30 mouse cellular contexts compared by ENCODE assay signal in the genomic region with DNA sequence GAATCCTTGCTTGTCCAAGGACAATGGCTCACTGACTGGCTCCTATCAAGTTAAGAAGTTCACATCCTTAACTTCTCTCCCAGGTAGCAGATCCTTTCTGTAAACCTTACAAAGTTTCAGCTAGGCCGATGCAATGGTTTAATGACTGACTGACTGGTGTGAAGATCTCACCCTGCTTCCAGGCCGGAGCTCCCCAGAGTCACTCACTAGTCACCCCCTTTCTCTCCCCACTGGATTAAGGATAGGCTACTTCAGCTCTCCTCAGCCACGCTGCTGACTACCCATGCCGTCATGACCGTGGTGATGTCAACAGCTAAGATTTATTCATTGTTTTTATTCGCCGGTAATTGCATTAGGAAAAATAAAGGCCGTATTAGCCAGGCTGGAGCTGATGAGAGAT.
A peak's percentile ranks its signal among the peaks of the same experiment; 100 is the strongest.
DNase-seq lines count a peak whose midpoint lies in the region; ATAC-seq and TF ChIP-seq lines count a peak whose summit lies in the region.
"Had no signal": no experiment of that assay in that cellular context is flagged by ENCODE, and none has a peak within 500 bp of the region (broad histone marks: within the 10 kb centered on the region; RNA-seq: fewer than 3 reads in every experiment).

No protein-coding gene starts in this region.

- peak overlapping the region; percentile 51 for H3K4me3 ChIP-seq in gastrocnemius, adult 2 months
- H3K4me3 ChIP-seq in lung, embryonic 16.5 days (ENCODE audit: low read length): no peak overlapping the region
- H3K4me3 ChIP-seq in lung, postnatal 0 days (ENCODE audit: low read depth, low read length): no peak overlapping the region
- H3K4me3 ChIP-seq: embryonic facial prominence, embryonic 13.5 days; erythroblast, embryonic 14.5 days; heart, embryonic 15.5 days; hindbrain, embryonic 13.5 days; midbrain, embryonic 13.5 days had no signal

- no peak for DNase-seq in gastrocnemius, adult 2 months
- no peak for DNase-seq in gastrocnemius, postnatal 25 days
- no peak for DNase-seq in lung, postnatal 0 days (ENCODE audit: low spot score)
- peak; percentile 41 for DNase-seq in NIH3T3 (ENCODE audit: low read depth)
- DNase-seq in adrenal gland, postnatal 36 days: peak; percentile 44 to 68
- DNase-seq in retina, postnatal 1 day: no peak
- DNase-seq in cerebellum, postnatal 36 days: no peak
- DNase-seq: cerebellum, adult 11 months; cerebellum, adult 9-10 months; embryo, embryonic 11 days; gastrocnemius, postnatal 10 days; heart, postnatal 4 days; kidney, adult 8-10 months; layer of hippocampus, postnatal 36 days; liver; lung, postnatal 36 days; right cerebral cortex, adult 18-20 months; thymus, adult 2 months; thymus, postnatal 4 days had no signal

- intact Hi-C loops in gastrocnemius, adult 2 months (cut with DNase I): no loop called here

- TF ChIP-seq EP300 in lung, postnatal 0 days (IDR thresholded peaks at IDR 0.05): no peak

- H3K9ac ChIP-seq in lung, embryonic 16.5 days (ENCODE audit: low read length): no peak overlapping the region; the same call in 1 of the 2 replicates
- H3K9ac ChIP-seq in lung, postnatal 0 days (replicated peaks; ENCODE audit: low read depth): no peak overlapping the region
- H3K9ac ChIP-seq: embryonic facial prominence, embryonic 13.5 days; heart, embryonic 15.5 days; hindbrain, embryonic 13.5 days; liver, embryonic 14.5 days; lung, embryonic 14.5 days; midbrain, embryonic 13.5 days had no signal

- no peaks in the 10 kb centered on the region for H3K27me3 ChIP-seq in lung, embryonic 16.5 days (ENCODE audit: control insufficient read depth, insufficient read depth, low read depth, low read length)
- no peaks in the 10 kb centered on the region for H3K27me3 ChIP-seq in lung, postnatal 0 days (replicated peaks; ENCODE audit: insufficient read depth, low read length)
- H3K27me3 ChIP-seq: embryonic facial prominence, embryonic 13.5 days; heart, embryonic 15.5 days; hindbrain, embryonic 13.5 days; midbrain, embryonic 13.5 days had no signal

- H3K4me2 ChIP-seq in lung, embryonic 16.5 days (ENCODE audit: low read depth, low read length): no peak overlapping the region
- no peak overlapping the region for H3K4me2 ChIP-seq in lung, postnatal 0 days (replicated peaks; ENCODE audit: low read depth, low read length)
- H3K4me2 ChIP-seq: embryonic facial prominence, embryonic 13.5 days; hindbrain, embryonic 13.5 days; lung, embryonic 14.5 days; midbrain, embryonic 13.5 days had no signal

- H3K9me3 ChIP-seq in lung, embryonic 16.5 days (ENCODE audit: control insufficient read depth, low read length): no peaks in the 10 kb centered on the region
- no peaks in the 10 kb centered on the region for H3K9me3 ChIP-seq in lung, postnatal 0 days (ENCODE audit: low read length)
- H3K9me3 ChIP-seq: embryonic facial prominence, embryonic 13.5 days; heart, embryonic 15.5 days; hindbrain, embryonic 13.5 days; midbrain, embryonic 13.5 days had no signal

- WGBS in lung, embryonic 16.5 days: 50% methylated on average over 8 of the region's 8 CpGs
- WGBS in lung, postnatal 0 days: 50% methylated on average over 8 of the region's 8 CpGs

- ATAC-seq in lung, embryonic 16.5 days (ENCODE audit: low read depth): no peak
- no peak for ATAC-seq in lung, postnatal 0 days
- ATAC-seq: forebrain, embryonic 16.5 days; intestine, embryonic 16.5 days; midbrain, embryonic 13.5 days had no signal

- H3K27ac ChIP-seq in gastrocnemius, adult 2 months: peak overlapping the region; percentile 87
- peak overlapping the region; percentile 12; the same call in 1 of the 2 replicates for H3K27ac ChIP-seq in lung, embryonic 16.5 days (ENCODE audit: low read length)
- H3K27ac ChIP-seq in lung, postnatal 0 days (ENCODE audit: low read length): no peak overlapping the region
- H3K27ac ChIP-seq: embryonic facial prominence, embryonic 13.5 days; heart, embryonic 15.5 days; hindbrain, embryonic 13.5 days; kidney, postnatal 0 days; liver, embryonic 14.5 days; midbrain, embryonic 13.5 days had no signal

- no peak for TF ChIP-seq CTCF in gastrocnemius, adult 2 months (IDR thresholded peaks at IDR 0.05)
- TF ChIP-seq CTCF in lung, postnatal 0 days (IDR thresholded peaks at IDR 0.05): no peak

- H3K4me1 ChIP-seq in lung, embryonic 16.5 days (replicated peaks; ENCODE audit: control insufficient read depth, insufficient read depth, low read length): peaks cover 39% of the 10 kb centered on the region
- H3K4me1 ChIP-seq in lung, postnatal 0 days (ENCODE audit: insufficient read depth, low read depth, low read length): peaks cover 18% of the 10 kb centered on the region; the same call in 1 of the 2 replicates

- H3K36me3 ChIP-seq in lung, embryonic 16.5 days (ENCODE audit: control insufficient read depth, insufficient read depth, low read length): no peaks in the 10 kb centered on the region
- H3K36me3 ChIP-seq in lung, postnatal 0 days (ENCODE audit: insufficient read depth, low read length): no peaks in the 10 kb centered on the region
- H3K36me3 ChIP-seq: embryonic facial prominence, embryonic 13.5 days; heart, embryonic 15.5 days; hindbrain, embryonic 13.5 days; midbrain, embryonic 13.5 days had no signal

Comparison
In these comparisons a context has a peak if more than half of its experiments do, and no peak if none do; other contexts are left out.
1. DNase-seq: peak in NIH3T3 (single experiment) and adrenal gland, postnatal 36 days (2 of 2); none in gastrocnemius, adult 2 months (single experiment), gastrocnemius, postnatal 25 days (single experiment), lung, postnatal 0 days (single experiment), retina, postnatal 1 day (single experiment) and cerebellum, postnatal 36 days (0 of 2).